Mouse (Mus musculus) CH12.LX (cell line): ENCODE results near the gene Trim5.
"Not testable (repeated sequence)": the region's sequence is repeated elsewhere in the genome, so short reads cannot be mapped to it uniquely, and the experiment has no call there.

Experiments used
- EP300 ChIP-seq: IDR thresholded peaks from 2 replicates; pipeline ENCODE4 v1.6.1; 2011; ENCODE audit warnings: low read length, improper control_type of control experiment
- MYC ChIP-seq: IDR thresholded peaks from 2 replicates; pipeline ENCODE4 v1.6.1; 2011; ENCODE audit warnings: low read depth, mild to moderate bottlenecking, improper control_type of control experiment, low read length
- POLR2A ChIP-seq: IDR thresholded peaks from 2 replicates; pipeline ENCODE4 v1.6.1; 2011; ENCODE audit warnings: low read depth, mild to moderate bottlenecking, improper control_type of control experiment, low read length

GRCm38 (mm10) chr7:104279361-104279760, 8.5 kb downstream of the Trim5 start:
- not testable (repeated sequence) for TF ChIP-seq EP300, MYC, POLR2A
